Mouse (Mus musculus): ENCODE data around the gene Col4a4. TPM values are rescaled to one million over a fixed set of nuclear protein-coding genes. Genes with fewer than 3 reads are reported as not detected.

The Col4a4 gene
- polyA plus RNA-seq, 1 experiment from 2014 or later = 0.22 TPM

DNA sequence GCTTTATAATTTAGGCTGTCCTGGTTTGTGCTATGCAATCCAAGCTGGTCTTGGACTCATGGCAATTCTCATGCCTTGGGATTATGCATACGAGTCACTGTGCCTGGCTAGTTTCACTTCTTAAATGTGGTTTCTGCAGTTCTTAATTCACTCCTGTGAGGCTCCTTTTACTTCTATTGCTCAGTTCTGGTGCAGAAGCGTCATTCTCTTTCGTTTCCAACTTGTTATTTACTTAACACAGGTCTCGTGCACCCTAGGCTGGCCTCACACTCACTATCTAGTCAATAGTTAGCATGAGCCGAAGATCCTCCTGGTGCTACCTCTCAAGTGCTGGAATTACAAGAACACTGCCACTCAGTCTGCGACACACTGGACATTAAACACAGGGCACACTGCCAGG is 117.8 kb downstream of the Col4a4 start:
- H3K4me2 ChIP-seq (replicated peaks) = no peak overlapping the region

DNA sequence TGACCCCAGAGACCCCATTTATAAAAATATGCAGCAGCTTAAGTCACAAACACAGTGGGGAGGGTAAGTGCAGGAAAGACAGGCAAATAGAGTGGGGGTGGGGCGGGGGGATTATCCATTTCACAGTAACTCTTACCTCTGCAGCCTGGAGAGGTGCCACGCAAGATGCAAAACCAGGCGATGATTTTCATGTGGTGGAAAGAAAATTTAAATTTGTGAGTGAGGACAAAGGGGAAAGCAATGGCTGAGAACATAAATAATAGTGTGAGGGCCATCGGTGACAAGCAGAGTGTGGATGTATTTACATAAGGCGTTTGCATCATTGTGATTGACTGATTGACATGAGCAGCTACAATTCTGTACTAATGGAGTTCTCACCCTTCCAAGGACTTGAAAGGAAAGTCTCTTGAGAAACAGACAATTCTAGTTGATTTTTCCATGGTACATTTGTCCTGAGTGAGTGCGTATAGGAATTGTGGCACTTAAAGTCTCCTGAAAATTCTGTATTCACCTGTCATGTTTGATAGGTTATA is 121.3 kb downstream of the Col4a4 start:
- Histone ChIP-seq H3K27ac (replicated peaks) (no peak overlapping the region), H3K27me3 (no peaks in the 10 kb centered on the region), H3K4me1 (0 out of 2 replicates have a peak, but pooled peaks cover 5% of the 10 kb centered on the region), H3K9ac (replicated peaks) (no peak overlapping the region), H3K36me3 (no peaks in the 10 kb centered on the region), H3K4me2 (replicated peaks) (no peak overlapping the region), H3K9me3 (no peaks in the 10 kb centered on the region), H3K4me3 (no peak overlapping the region)
- no peak for ATAC-seq (replicated peaks)
- WGBS = 47% methylated on average over 6 of the region's 6 CpGs

More for the DNA sequence above, 117.8 kb downstream of the Col4a4 start:
- no peak for ATAC-seq (replicated peaks)
- 0 out of 2 replicates have a peak, but pooled peaks cover 5% of the 10 kb centered on the region for H3K4me1 ChIP-seq
- no peak overlapping the region for H3K4me3 ChIP-seq
- no peaks in the 10 kb centered on the region for H3K36me3 ChIP-seq
- H3K9me3 ChIP-seq = no peaks in the 10 kb centered on the region
- no peak overlapping the region for H3K9ac ChIP-seq (replicated peaks)
- no peaks in the 10 kb centered on the region for H3K27me3 ChIP-seq
- no peak overlapping the region for H3K27ac ChIP-seq (replicated peaks)
- 81% methylated on average over 6 of the region's 6 CpGs for WGBS

DNA sequence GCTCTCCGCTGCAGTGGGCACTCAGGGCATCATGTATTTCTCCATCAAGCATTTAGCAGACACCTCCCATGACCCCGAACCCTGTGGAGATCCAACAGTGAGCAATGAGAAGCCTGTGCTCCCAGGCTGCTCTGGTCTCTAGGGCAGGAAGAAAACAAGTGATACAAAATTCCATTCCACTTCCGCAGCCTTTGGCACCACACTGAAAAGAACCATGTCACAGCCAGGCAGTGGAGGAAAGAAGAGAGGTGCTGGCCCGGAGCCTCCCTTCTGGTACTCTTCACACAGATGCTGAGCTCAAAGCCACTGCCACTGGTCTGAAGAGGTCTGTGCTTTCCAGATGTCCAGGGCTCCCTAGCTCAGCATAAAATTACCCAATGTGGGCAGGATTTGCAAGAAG is 125.6 kb downstream of the Col4a4 start:
- no peak overlapping the region for H3K4me2 ChIP-seq (replicated peaks)
- no peak overlapping the region for H3K4me3 ChIP-seq
- WGBS = 76% methylated on average over 4 of the region's 4 CpGs
- no peak overlapping the region for H3K27ac ChIP-seq (replicated peaks)
- no peaks in the 10 kb centered on the region for H3K9me3 ChIP-seq
- no peak for ATAC-seq (replicated peaks)
- 0 out of 2 replicates have a peak, but pooled peaks cover 5% of the 10 kb centered on the region for H3K4me1 ChIP-seq
- no peaks in the 10 kb centered on the region for H3K27me3 ChIP-seq
- H3K36me3 ChIP-seq = no peaks in the 10 kb centered on the region
- no peak overlapping the region for H3K9ac ChIP-seq (replicated peaks)

DNA sequence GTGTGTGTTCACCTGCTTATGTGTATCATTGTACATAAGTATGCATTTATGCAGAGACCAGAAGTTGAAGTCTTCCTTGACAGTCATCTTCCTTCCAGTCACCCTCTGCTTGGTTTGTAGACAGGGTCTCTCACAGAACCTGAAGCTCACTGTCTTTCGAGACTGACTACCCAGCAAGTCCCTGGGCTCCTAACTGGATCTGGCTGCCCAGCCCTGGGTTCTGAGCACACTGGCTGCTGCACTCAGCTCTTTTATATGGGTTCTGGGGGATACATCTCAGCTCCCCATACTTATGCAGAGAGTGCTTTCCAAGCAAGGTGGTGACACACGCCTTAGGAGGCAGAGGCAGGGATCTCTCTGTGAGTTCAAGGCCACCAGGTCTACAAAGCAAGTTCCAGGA is 126.7 kb downstream of the Col4a4 start:
- Histone ChIP-seq H3K9me3 (no peaks in the 10 kb centered on the region), H3K36me3 (no peaks in the 10 kb centered on the region), H3K4me2 (replicated peaks) (no peak overlapping the region), H3K9ac (replicated peaks) (no peak overlapping the region), H3K4me3 (no peak overlapping the region), H3K27me3 (no peaks in the 10 kb centered on the region), H3K4me1 (no peaks in the 10 kb centered on the region), H3K27ac (replicated peaks) (no peak overlapping the region)
- no peak for ATAC-seq (replicated peaks)
- WGBS = 83% methylated on average over 2 of the region's 2 CpGs

GRCm38 (mm10) chr1:82459350-82459749 is 127.3 kb downstream of the Col4a4 start:
- no peaks in the 10 kb centered on the region for H3K27me3 ChIP-seq
- no peak overlapping the region for H3K4me2 ChIP-seq (replicated peaks)
- no peaks in the 10 kb centered on the region for H3K36me3 ChIP-seq
- H3K4me1 ChIP-seq = no peaks in the 10 kb centered on the region
- WGBS = 87% methylated on average over 4 of the region's 4 CpGs
- ATAC-seq (replicated peaks) = no peak
- no peak overlapping the region for H3K27ac ChIP-seq (replicated peaks)
- no peak overlapping the region for H3K4me3 ChIP-seq
- no peaks in the 10 kb centered on the region for H3K9me3 ChIP-seq
- H3K9ac ChIP-seq (replicated peaks) = no peak overlapping the region

DNA sequence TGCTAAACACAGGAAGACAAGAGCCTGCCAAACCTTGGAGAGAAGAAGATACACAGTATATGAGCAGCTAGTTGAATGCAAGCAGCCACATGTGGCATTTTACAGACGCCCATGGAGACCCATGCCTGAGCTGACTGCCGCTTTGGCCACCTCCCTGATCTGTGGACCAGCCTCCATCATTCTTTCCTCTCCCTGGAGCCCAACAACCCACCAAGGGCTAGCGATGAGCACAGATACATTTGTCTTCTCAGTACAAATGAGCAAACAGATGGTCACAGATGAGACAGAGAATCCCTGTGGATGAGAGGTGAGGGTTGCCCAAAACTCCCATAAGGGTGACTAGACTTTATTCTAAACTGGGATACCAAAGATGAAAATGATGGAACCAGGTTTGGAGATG is 132.6 kb downstream of the Col4a4 start:
- no peak for ATAC-seq (replicated peaks)
- no peak overlapping the region for H3K4me2 ChIP-seq (replicated peaks)
- H3K36me3 ChIP-seq = no peaks in the 10 kb centered on the region
- no peak overlapping the region for H3K9ac ChIP-seq (replicated peaks)
- no peaks in the 10 kb centered on the region for H3K27me3 ChIP-seq
- no peak overlapping the region for H3K4me3 ChIP-seq
- 95% methylated on average over 3 of the region's 3 CpGs for WGBS
- H3K4me1 ChIP-seq = peaks cover 19% of the 10 kb centered on the region
- no peaks in the 10 kb centered on the region for H3K9me3 ChIP-seq
- H3K27ac ChIP-seq (replicated peaks) = no peak overlapping the region

GRCm38 (mm10) chr1:82451927-82452651 is 134.6 kb downstream of the Col4a4 start:
- WGBS = 2% methylated on average over 6 of the region's 6 CpGs
- no peaks in the 10 kb centered on the region for H3K36me3 ChIP-seq
- H3K4me3 ChIP-seq = no peak overlapping the region
- no peak overlapping the region for H3K9ac ChIP-seq (replicated peaks)
- peak; percentile 91 for ATAC-seq (replicated peaks)
- H3K27me3 ChIP-seq = no peaks in the 10 kb centered on the region
- peak overlapping the region; percentile 75 for H3K27ac ChIP-seq (replicated peaks)
- H3K4me2 ChIP-seq (replicated peaks) = no peak overlapping the region
- peaks cover 19% of the 10 kb centered on the region for H3K4me1 ChIP-seq
- H3K9me3 ChIP-seq = no peaks in the 10 kb centered on the region

DNA sequence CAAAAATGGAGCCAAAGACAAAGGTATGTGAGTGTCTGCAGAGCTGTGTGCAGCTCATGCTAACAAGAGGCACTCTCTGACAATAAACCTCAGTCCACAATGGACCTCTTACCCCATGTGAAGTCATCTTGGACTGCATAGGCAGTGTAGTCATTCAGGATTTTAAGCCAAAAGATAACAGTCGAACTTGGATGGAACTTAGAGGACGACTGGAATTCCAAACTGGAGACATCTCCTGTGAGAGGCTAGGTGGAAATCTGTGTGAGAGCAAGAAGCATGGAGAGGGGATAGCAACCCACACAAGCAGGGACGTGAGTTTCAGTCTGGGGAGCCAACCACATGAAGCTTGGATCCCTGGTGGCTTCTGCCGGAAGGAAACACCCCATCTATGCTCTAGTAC is 136.8 kb downstream of the Col4a4 start:
- no peak overlapping the region for H3K9ac ChIP-seq (replicated peaks)
- no peaks in the 10 kb centered on the region for H3K9me3 ChIP-seq
- no peak overlapping the region for H3K27ac ChIP-seq (replicated peaks)
- H3K4me1 ChIP-seq = peaks cover 19% of the 10 kb centered on the region
- ATAC-seq (replicated peaks) = no peak
- H3K27me3 ChIP-seq = no peaks in the 10 kb centered on the region
- H3K4me3 ChIP-seq = no peak overlapping the region
- H3K4me2 ChIP-seq (replicated peaks) = no peak overlapping the region
- 90% methylated on average over 4 of the region's 4 CpGs for WGBS
- no peaks in the 10 kb centered on the region for H3K36me3 ChIP-seq

DNA sequence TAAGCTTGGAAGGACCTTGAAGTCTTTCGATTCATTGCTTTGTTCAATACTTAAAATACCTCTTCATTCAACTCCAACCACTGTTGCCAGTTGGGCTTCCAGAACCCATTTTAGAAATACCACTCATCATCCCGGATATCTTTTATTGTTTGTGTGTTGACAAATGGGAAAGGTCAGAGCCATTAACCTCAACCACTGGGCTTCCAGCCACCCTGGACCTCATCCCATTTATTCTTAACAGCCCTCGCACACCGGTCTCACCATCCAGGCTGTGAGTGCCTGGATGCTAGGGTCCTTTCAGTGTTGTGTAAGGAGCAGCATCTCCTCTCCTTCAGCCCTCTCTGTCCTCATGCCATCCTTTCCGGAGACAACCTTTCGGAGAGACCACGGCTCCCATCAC is 140.6 kb downstream of the Col4a4 start:
- ATAC-seq (replicated peaks) = no peak
- Histone ChIP-seq H3K4me3 (no peak overlapping the region), H3K4me1 (no peaks in the 10 kb centered on the region), H3K27me3 (no peaks in the 10 kb centered on the region), H3K4me2 (replicated peaks) (no peak overlapping the region), H3K9ac (replicated peaks) (no peak overlapping the region), H3K36me3 (no peaks in the 10 kb centered on the region), H3K9me3 (no peaks in the 10 kb centered on the region), H3K27ac (replicated peaks) (no peak overlapping the region)
- 82% methylated on average over 7 of the region's 7 CpGs for WGBS

DNA sequence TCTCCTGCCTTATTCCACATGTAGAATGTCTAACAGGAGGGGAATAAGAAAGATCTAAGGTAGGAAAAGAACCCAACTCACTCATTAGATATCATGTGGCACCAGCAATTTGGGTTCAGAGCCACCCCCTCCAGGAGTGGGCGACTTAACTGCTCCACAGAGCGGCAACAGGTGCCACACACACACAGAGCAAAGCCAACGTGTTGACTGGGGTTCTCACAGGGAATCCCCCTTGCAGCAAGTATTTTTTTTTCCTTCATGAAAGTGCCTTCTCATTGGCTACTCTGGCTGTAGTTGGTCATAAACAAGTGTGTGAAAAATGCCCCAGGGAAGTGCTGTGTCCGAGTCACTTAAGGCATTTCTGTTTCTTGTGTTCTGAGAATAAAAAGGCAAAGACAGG is 143.1 kb downstream of the Col4a4 start:
- H3K4me1 ChIP-seq = no peaks in the 10 kb centered on the region
- H3K27ac ChIP-seq (replicated peaks) = no peak overlapping the region
- no peak overlapping the region for H3K4me3 ChIP-seq
- H3K9me3 ChIP-seq = no peaks in the 10 kb centered on the region
- H3K27me3 ChIP-seq = no peaks in the 10 kb centered on the region
- no peaks in the 10 kb centered on the region for H3K36me3 ChIP-seq
- no peak overlapping the region for H3K4me2 ChIP-seq (replicated peaks)
- no peak for ATAC-seq (replicated peaks)
- H3K9ac ChIP-seq (replicated peaks) = no peak overlapping the region
- 72% methylated on average over 4 of the region's 4 CpGs for WGBS

DNA sequence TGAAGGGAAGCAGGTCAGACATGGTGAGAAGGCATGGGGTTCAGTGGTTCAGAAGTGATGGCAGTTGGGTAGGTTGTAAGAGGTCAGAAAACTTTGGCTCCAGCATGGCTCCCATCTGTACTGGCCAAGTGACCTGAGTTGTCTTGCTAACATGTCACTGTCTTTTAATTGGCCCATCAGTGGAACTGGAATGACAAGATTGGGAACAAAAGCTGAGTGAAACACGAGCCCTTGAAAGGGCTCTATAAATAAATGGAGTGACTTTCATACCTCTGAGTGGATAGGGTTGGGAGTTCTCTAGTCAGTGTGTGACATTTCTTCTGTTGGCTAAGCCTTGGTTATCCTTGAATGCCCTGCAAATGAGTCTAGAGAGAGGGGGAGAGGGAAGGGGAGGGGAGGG is 146.5 kb downstream of the Col4a4 start:
- no peak overlapping the region for H3K27ac ChIP-seq (replicated peaks)
- H3K9me3 ChIP-seq = no peaks in the 10 kb centered on the region
- H3K9ac ChIP-seq (replicated peaks) = no peak overlapping the region
- 53% methylated on average over 1 of the region's 1 CpGs for WGBS
- H3K36me3 ChIP-seq = no peaks in the 10 kb centered on the region
- ATAC-seq (replicated peaks) = no peak
- peaks cover 5% of the 10 kb centered on the region for H3K4me1 ChIP-seq
- H3K27me3 ChIP-seq = no peaks in the 10 kb centered on the region
- H3K4me2 ChIP-seq (replicated peaks) = no peak overlapping the region
- H3K4me3 ChIP-seq = no peak overlapping the region

GRCm38 (mm10) chr1:82437273-82437672 is 149.4 kb downstream of the Col4a4 start:
- no peaks in the 10 kb centered on the region for H3K36me3 ChIP-seq
- no peaks in the 10 kb centered on the region for H3K27me3 ChIP-seq
- H3K9me3 ChIP-seq = no peaks in the 10 kb centered on the region
- WGBS = 57% methylated on average over 3 of the region's 3 CpGs
- H3K9ac ChIP-seq (replicated peaks) = no peak overlapping the region
- H3K4me3 ChIP-seq = no peak overlapping the region
- H3K4me2 ChIP-seq (replicated peaks) = no peak overlapping the region
- no peak overlapping the region for H3K27ac ChIP-seq (replicated peaks)
- peak; percentile 51; the same call in 1 of the 2 replicates for ATAC-seq (replicated peaks)
- peaks cover 10% of the 10 kb centered on the region for H3K4me1 ChIP-seq

DNA sequence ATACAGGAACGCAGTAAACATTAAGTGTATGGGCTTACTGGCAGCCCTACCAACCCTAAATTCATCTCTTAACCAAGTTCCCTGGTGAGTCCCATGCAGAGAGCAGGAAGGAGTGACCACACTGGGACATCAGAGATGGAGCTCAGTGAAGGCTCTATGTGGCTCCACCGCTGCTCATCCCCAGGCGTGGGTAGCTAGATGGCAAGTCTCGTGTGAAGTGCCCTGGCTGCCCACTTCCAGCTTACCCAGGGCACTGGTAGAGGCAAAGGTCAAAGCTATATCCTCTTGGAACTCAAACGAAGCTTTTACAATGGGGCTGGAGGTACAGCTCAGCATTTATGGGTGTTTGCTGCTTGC is 153.0 kb downstream of the Col4a4 start:
- no peak overlapping the region for H3K4me2 ChIP-seq (replicated peaks)
- H3K36me3 ChIP-seq = no peaks in the 10 kb centered on the region
- 82% methylated on average over 5 of the region's 5 CpGs for WGBS
- H3K9ac ChIP-seq (replicated peaks) = no peak overlapping the region
- H3K27ac ChIP-seq (replicated peaks) = no peak overlapping the region
- H3K4me3 ChIP-seq = no peak overlapping the region
- ATAC-seq (replicated peaks) = no peak; the same call in 1 of the 2 replicates
- no peaks in the 10 kb centered on the region for H3K9me3 ChIP-seq
- peaks cover 14% of the 10 kb centered on the region for H3K4me1 ChIP-seq
- no peaks in the 10 kb centered on the region for H3K27me3 ChIP-seq
